Comparison of ENCODE assay signal across 8 mouse cellular contexts in the genomic region with DNA sequence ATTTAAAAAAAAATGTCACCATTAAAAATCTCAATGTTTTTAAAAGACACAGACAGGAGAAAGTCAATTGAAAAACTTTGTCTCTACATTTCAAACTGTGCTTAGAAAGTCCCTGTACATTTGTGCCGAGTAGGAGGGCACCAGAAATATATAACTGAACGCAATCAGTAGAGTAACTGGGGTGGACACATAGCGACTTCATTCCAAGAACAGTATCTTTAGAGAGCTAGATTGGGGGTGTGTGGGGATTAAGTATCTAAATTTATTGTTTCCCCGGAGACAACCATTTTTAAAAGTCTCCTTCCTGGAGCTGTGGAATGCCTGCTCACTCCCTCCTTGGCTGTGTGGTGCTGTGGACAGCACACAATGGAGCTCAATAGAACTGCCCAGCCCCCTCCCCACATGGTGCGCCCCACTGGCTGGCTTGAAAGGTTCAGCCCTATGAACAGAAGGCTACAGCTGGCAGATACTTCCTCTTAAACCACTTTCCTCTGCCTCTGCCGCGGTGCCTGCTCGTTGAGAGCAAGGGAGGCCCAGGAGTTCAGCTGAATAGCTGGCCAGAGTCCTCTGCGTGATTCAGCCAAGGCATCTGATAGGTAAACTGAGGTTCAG.
DNase-seq lines count a peak whose midpoint lies in the region; ATAC-seq and TF ChIP-seq lines count a peak whose summit lies in the region.

No protein-coding gene starts in this region.

- WGBS in heart, embryonic 11.5 days (ENCODE audit: insufficient replicate concordance): 17% methylated on average over 9 of the region's 9 CpGs
- WGBS in embryonic facial prominence, embryonic 10.5 days: 14% methylated on average over 9 of the region's 9 CpGs
- 7% methylated on average over 9 of the region's 9 CpGs for WGBS in hindbrain, embryonic 12.5 days
- 14% methylated on average over 9 of the region's 9 CpGs for WGBS in lung, embryonic 15.5 days
- WGBS in stomach, embryonic 15.5 days: 10% methylated on average over 9 of the region's 9 CpGs

- H3K27me3 ChIP-seq in heart, embryonic 11.5 days (ENCODE audit: control insufficient read depth, insufficient read depth, low read length): no peaks in the 10 kb centered on the region
- H3K27me3 ChIP-seq in embryonic facial prominence, embryonic 10.5 days (replicated peaks; ENCODE audit: low read depth, poor library complexity, severe bottlenecking): peaks cover 15% of the 10 kb centered on the region
- peaks cover 3% of the 10 kb centered on the region for H3K27me3 ChIP-seq in hindbrain, embryonic 12.5 days
- peaks cover 3% of the 10 kb centered on the region; the same call in 1 of the 2 replicates for H3K27me3 ChIP-seq in lung, embryonic 15.5 days
- no peaks in the 10 kb centered on the region for H3K27me3 ChIP-seq in stomach, embryonic 15.5 days (replicated peaks)

- ATAC-seq in heart, embryonic 11.5 days (replicated peaks; ENCODE audit: insufficient number of reproducible peaks, low FRiP score, low TSS enrichment): no peak
- 0 out of 2 replicates have a peak, but pooled peaks have one; percentile 51 for ATAC-seq in hindbrain, embryonic 12.5 days (ENCODE audit: low FRiP score)
- 0 out of 2 replicates have a peak, but pooled peaks have one; percentile 29 for ATAC-seq in lung, embryonic 15.5 days (ENCODE audit: borderline replicate concordance, extremely low read depth, low FRiP score, low TSS enrichment)
- ATAC-seq in stomach, embryonic 15.5 days (ENCODE audit: insufficient read depth, low FRiP score, low read depth): no peak

- no peak overlapping the region for H3K4me3 ChIP-seq in heart, embryonic 11.5 days (ENCODE audit: low read depth, low read length)
- H3K4me3 ChIP-seq in embryonic facial prominence, embryonic 10.5 days: peak overlapping the region; percentile 29; the same call in 1 of the 2 replicates
- no peak overlapping the region for H3K4me3 ChIP-seq in hindbrain, embryonic 12.5 days
- H3K4me3 ChIP-seq in lung, embryonic 15.5 days: no peak overlapping the region
- H3K4me3 ChIP-seq in stomach, embryonic 15.5 days (replicated peaks): no peak overlapping the region
- H3K4me3 ChIP-seq in gastrocnemius, adult 2 months: no peak overlapping the region

- no peak for TF ChIP-seq CTCF in gastrocnemius, adult 2 months (IDR thresholded peaks at IDR 0.05)

- H3K9ac ChIP-seq in heart, embryonic 11.5 days (ENCODE audit: low read depth, low read length): no peak overlapping the region
- no peak overlapping the region for H3K9ac ChIP-seq in hindbrain, embryonic 12.5 days
- H3K9ac ChIP-seq in lung, embryonic 15.5 days: no peak overlapping the region
- no peak overlapping the region for H3K9ac ChIP-seq in stomach, embryonic 15.5 days

- no peak for DNase-seq in heart, postnatal 25 days (ENCODE audit: low spot score)
- peak; percentile 75 for DNase-seq in embryonic facial prominence, embryonic 10.5 days (ENCODE audit: low spot score)
- DNase-seq in thymus, adult 18-20 months: no peak
- DNase-seq in gastrocnemius, adult 2 months: no peak

- H3K9me3 ChIP-seq in heart, embryonic 11.5 days (replicated peaks; ENCODE audit: control insufficient read depth, low read length): no peaks in the 10 kb centered on the region
- no peaks in the 10 kb centered on the region for H3K9me3 ChIP-seq in embryonic facial prominence, embryonic 10.5 days
- H3K9me3 ChIP-seq in hindbrain, embryonic 12.5 days (replicated peaks): no peaks in the 10 kb centered on the region
- H3K9me3 ChIP-seq in lung, embryonic 15.5 days: no peaks in the 10 kb centered on the region
- H3K9me3 ChIP-seq in stomach, embryonic 15.5 days: no peaks in the 10 kb centered on the region

- peak overlapping the region; percentile 43 for H3K4me2 ChIP-seq in heart, embryonic 11.5 days
- peak overlapping the region; percentile 5 for H3K4me2 ChIP-seq in hindbrain, embryonic 12.5 days (replicated peaks)
- peak overlapping the region; percentile 48 for H3K4me2 ChIP-seq in lung, embryonic 15.5 days
- H3K4me2 ChIP-seq in stomach, embryonic 15.5 days: peak overlapping the region; percentile 32

- H3K36me3 ChIP-seq in heart, embryonic 11.5 days (ENCODE audit: control insufficient read depth, insufficient read depth, low read length): no peaks in the 10 kb centered on the region
- no peaks in the 10 kb centered on the region for H3K36me3 ChIP-seq in embryonic facial prominence, embryonic 10.5 days (replicated peaks)
- H3K36me3 ChIP-seq in hindbrain, embryonic 12.5 days: no peaks in the 10 kb centered on the region
- no peaks in the 10 kb centered on the region for H3K36me3 ChIP-seq in lung, embryonic 15.5 days
- H3K36me3 ChIP-seq in stomach, embryonic 15.5 days: no peaks in the 10 kb centered on the region

- peaks cover 29% of the 10 kb centered on the region for H3K4me1 ChIP-seq in heart, embryonic 11.5 days (ENCODE audit: control insufficient read depth, insufficient read depth, low read length)
- peaks cover 65% of the 10 kb centered on the region for H3K4me1 ChIP-seq in embryonic facial prominence, embryonic 10.5 days
- peaks cover 35% of the 10 kb centered on the region for H3K4me1 ChIP-seq in hindbrain, embryonic 12.5 days
- peaks cover 40% of the 10 kb centered on the region for H3K4me1 ChIP-seq in lung, embryonic 15.5 days
- H3K4me1 ChIP-seq in stomach, embryonic 15.5 days: peaks cover 14% of the 10 kb centered on the region

- H3K27ac ChIP-seq in heart, embryonic 11.5 days (ENCODE audit: low read depth, low read length): peak overlapping the region; percentile 54; the same call in 1 of the 2 replicates
- H3K27ac ChIP-seq in embryonic facial prominence, embryonic 10.5 days (replicated peaks): peak overlapping the region; percentile 78
- H3K27ac ChIP-seq in hindbrain, embryonic 12.5 days: no peak overlapping the region; the same call in 1 of the 2 replicates
- H3K27ac ChIP-seq in lung, embryonic 15.5 days: peak overlapping the region; percentile 63
- no peak overlapping the region for H3K27ac ChIP-seq in stomach, embryonic 15.5 days
- no peak overlapping the region for H3K27ac ChIP-seq in gastrocnemius, adult 2 months

- intact Hi-C loops in heart, postnatal 25 days (cut with DNase I): no loop called here
- intact Hi-C loops in gastrocnemius, adult 2 months (cut with DNase I): no loop called here

Comparison
In these comparisons a context has a peak if more than half of its experiments do, and no peak if none do; other contexts are left out.
1. ATAC-seq: peak in hindbrain, embryonic 12.5 days (single experiment) and lung, embryonic 15.5 days (single experiment); none in heart, embryonic 11.5 days (single experiment) and stomach, embryonic 15.5 days (single experiment).
2. H3K27ac ChIP-seq: peak in heart, embryonic 11.5 days (single experiment), embryonic facial prominence, embryonic 10.5 days (single experiment) and lung, embryonic 15.5 days (single experiment); none in hindbrain, embryonic 12.5 days (single experiment), stomach, embryonic 15.5 days (single experiment) and gastrocnemius, adult 2 months (single experiment).
3. Peak in every context shown above with its lines, with median percentiles within 50 percentile points of each other: H3K4me2 ChIP-seq.